Mouse (Mus musculus) hindbrain, embryonic 16.5 days (tissue): ENCODE data around the gene Dock4. TPM values are rescaled to one million over a fixed set of nuclear protein-coding genes. Genes with fewer than 3 reads are reported as not detected.

ENCODE experiments used
- ATAC-seq: fragments of 200-750 bp; cut with Nextera tagmentation; 2 replicates; pipeline ENCODE4 v1.8.0; 2017; ENCODE audit warnings: moderate TSS enrichment, moderate library complexity
- H3K27ac ChIP-seq: fragments of 300-500 bp; sonication (generic); 2 replicates; pipeline ENCODE4 v1.5.1; 2014; ENCODE audit warnings: low read depth, mild to moderate bottlenecking, control low read depth, low read length, moderate library complexity
- H3K27me3 ChIP-seq: fragments of 300-500 bp; sonication (generic); replicated peaks from 2 replicates; pipeline ENCODE4 v1.6.1; 2014; ENCODE audit warnings: low read length; ENCODE audit not compliant: control insufficient read depth, insufficient read depth
- H3K36me3 ChIP-seq: fragments of 300-500 bp; sonication (generic); 2 replicates; pipeline ENCODE4 v1.6.1; 2014; ENCODE audit warnings: mild to moderate bottlenecking, low read length, moderate library complexity, mixed read lengths; ENCODE audit not compliant: control insufficient read depth, insufficient read depth
- H3K4me1 ChIP-seq: fragments of 300-500 bp; sonication (generic); 2 replicates; pipeline ENCODE4 v1.6.1; 2014; ENCODE audit warnings: low read depth, low read length; ENCODE audit not compliant: control insufficient read depth, insufficient read depth
- H3K4me2 ChIP-seq: fragments of 300-500 bp; sonication (generic); 2 replicates; pipeline ENCODE4 v1.6.1; 2014; ENCODE audit warnings: mild to moderate bottlenecking, low read length, control low read depth, moderate library complexity
- H3K4me3 ChIP-seq: fragments of 300-500 bp; sonication (generic); 2 replicates; pipeline ENCODE4 v1.5.1; 2014; ENCODE audit warnings: mild to moderate bottlenecking, low read length, control low read depth, moderate library complexity
- H3K9ac ChIP-seq: fragments of 300-500 bp; sonication (generic); 2 replicates; pipeline ENCODE4 v1.6.1; 2014; ENCODE audit warnings: low read depth, mild to moderate bottlenecking, control low read depth, low read length, moderate library complexity
- H3K9me3 ChIP-seq: fragments of 300-500 bp; sonication (generic); 2 replicates; pipeline ENCODE4 v1.6.1; 2014; ENCODE audit warnings: mild to moderate bottlenecking, low read length, moderate library complexity; ENCODE audit not compliant: control insufficient read depth
- WGBS: fragments of 180-500 bp; shearing (Covaris S2); extraction: QIAGEN DNeasy Blood & Tissue Kit; methylation state at CpG from one replicate; pipeline ENCODE4 v1.1.7; 2014; 5-methylcytosine and 5-hydroxymethylcytosine counted together
- polyA plus RNA-seq: library from polyadenylated mRNA; unstranded; fragments of >200 nt; fragmentation: Nextera tagmentation; extraction: Ambion mirVana; gene quantifications from 2 replicates; pipeline ENCODE4 v1.2.1, GENCODE M21; 2015

Gene Dock4
- polyA plus RNA-seq, 1 experiment from 2014 or later = 28.9 TPM

DNA sequence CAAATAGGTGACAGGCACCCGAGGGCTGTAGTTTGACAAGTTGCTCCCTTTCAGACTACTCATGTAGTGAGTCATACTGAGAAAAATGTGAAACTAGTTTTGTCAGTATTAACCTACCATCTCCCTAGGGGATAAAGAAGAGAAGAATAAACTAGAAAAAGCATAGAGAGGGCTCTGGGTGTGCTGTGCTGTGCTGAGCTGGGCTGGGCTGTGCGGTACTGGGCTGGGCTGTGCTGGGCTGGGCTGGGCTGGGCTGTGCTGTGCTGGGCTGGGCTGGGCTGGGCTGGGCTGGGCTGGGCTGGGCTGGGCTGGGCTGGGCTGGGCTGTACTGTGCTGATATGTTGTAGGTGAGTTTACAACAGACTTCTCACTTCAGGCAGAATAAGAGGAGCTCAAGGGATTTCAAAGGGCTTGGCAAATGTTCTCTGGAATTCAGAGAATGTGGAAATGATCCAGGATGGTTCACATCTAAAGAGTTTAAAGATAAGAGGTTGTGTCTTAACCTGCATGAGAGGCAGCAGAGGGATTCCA lies 442.6 kb downstream of the Dock4 start:
- no peaks in the 10 kb centered on the region for H3K27me3 ChIP-seq
- H3K4me2 ChIP-seq = no peak overlapping the region
- WGBS = 73% methylated on average over 2 of the region's 2 CpGs
- no peaks in the 10 kb centered on the region for H3K9me3 ChIP-seq
- no peak overlapping the region for H3K4me3 ChIP-seq
- no peak overlapping the region for H3K27ac ChIP-seq
- no peak overlapping the region for H3K9ac ChIP-seq
- ATAC-seq = no peak
- H3K36me3 ChIP-seq = no peaks in the 10 kb centered on the region
- no peaks in the 10 kb centered on the region for H3K4me1 ChIP-seq

DNA sequence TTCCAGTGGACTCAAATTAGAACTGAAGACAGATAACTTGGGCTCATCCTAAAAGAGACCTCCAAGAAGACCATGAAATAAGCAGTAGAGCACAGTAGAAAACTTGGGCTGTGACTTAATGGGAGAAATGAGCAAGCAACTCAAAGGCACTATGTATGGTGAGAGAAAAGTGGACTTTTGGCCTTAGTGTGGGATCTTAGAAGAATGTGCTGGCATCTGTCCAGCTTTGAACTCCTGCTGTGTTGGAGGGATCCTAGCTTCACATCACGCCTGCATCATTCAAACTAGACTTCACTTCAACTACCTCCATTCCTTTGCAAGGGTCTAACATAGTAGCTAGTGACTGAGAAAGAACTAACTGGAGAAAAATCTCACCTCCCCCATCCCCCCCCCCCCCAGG lies 443.1 kb downstream of the Dock4 start:
- no peak for ATAC-seq
- Histone ChIP-seq H3K4me2 (no peak overlapping the region), H3K9ac (no peak overlapping the region), H3K9me3 (no peaks in the 10 kb centered on the region), H3K4me3 (no peak overlapping the region), H3K27ac (no peak overlapping the region), H3K36me3 (no peaks in the 10 kb centered on the region), H3K4me1 (no peaks in the 10 kb centered on the region), H3K27me3 (no peaks in the 10 kb centered on the region)
- 84% methylated on average over 1 of the region's 1 CpGs for WGBS

DNA sequence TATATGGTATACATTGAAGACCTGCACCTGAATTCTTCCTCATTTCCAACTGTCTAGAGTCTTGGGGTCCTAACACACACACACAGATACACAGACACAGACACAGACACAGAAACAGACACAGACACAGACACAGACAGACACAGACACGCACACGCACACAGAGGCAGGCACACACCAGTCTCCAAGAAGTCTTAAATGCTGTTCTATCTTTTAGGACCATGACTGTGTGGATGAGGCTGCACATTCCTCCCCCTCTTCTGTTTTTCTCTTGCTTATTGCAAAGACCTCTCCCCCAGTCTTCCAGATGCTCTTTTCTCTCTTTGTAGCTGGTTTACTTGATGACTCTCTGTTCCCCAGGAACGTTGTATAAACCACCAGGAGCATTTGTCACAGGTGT lies 443.8 kb downstream of the Dock4 start:
- H3K4me1 ChIP-seq = no peaks in the 10 kb centered on the region
- no peaks in the 10 kb centered on the region for H3K27me3 ChIP-seq
- WGBS = 87% methylated on average over 3 of the region's 3 CpGs
- no peaks in the 10 kb centered on the region for H3K36me3 ChIP-seq
- no peak overlapping the region for H3K4me2 ChIP-seq
- no peak overlapping the region for H3K4me3 ChIP-seq
- H3K27ac ChIP-seq = no peak overlapping the region
- no peak for ATAC-seq
- no peak overlapping the region for H3K9ac ChIP-seq
- H3K9me3 ChIP-seq = no peaks in the 10 kb centered on the region

DNA sequence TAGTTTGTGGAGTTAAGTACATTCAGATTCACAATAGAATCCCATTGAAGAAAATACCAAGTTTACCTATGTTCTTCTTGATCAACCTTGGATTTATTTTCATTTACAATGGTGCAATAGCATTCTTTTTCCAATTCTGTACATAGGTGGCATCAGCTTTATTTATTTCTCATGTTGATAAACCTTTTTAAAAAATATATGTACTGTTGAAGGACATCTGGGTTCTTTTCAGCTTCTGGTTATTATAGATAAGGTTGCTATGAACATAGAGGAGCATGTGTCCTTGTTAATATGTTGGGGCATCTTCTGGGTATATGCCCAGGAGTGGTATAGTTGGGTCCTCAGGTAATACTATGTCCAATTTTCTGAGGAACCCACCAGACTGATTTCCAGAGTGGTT lies 445.4 kb downstream of the Dock4 start:
- no peaks in the 10 kb centered on the region for H3K36me3 ChIP-seq
- no peak overlapping the region for H3K4me3 ChIP-seq
- H3K9me3 ChIP-seq = no peaks in the 10 kb centered on the region
- no peak overlapping the region for H3K9ac ChIP-seq
- no peaks in the 10 kb centered on the region for H3K4me1 ChIP-seq
- H3K27ac ChIP-seq = no peak overlapping the region
- H3K27me3 ChIP-seq = no peaks in the 10 kb centered on the region
- ATAC-seq = no peak
- no peak overlapping the region for H3K4me2 ChIP-seq

DNA sequence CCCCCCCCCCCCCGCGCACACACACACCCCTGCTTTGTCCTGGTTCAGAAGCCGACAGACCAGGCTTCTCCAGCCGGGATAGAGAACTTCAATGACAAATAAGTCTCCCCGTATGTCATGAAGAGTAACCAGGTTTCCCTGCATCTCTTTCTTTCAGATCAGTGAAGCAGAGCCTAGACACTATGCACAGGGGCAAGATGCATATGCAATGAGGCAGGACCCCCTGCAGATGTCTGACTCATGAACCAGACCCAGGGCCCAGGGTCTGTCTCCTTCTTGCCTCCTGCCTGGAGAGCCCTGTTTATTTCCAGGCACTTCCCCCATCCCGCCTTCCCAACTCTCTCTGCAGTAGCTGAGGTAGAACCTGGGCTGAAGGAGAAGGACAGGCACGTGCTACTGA lies 448.0 kb downstream of the Dock4 start:
- no peak overlapping the region for H3K4me2 ChIP-seq
- H3K36me3 ChIP-seq = no peaks in the 10 kb centered on the region
- H3K4me1 ChIP-seq = no peaks in the 10 kb centered on the region
- WGBS = 44% methylated on average over 3 of the region's 7 CpGs
- no peaks in the 10 kb centered on the region for H3K27me3 ChIP-seq
- no peak overlapping the region for H3K4me3 ChIP-seq
- no peak overlapping the region for H3K9ac ChIP-seq
- H3K9me3 ChIP-seq = no peaks in the 10 kb centered on the region
- H3K27ac ChIP-seq = no peak overlapping the region
- ATAC-seq = no peak

DNA sequence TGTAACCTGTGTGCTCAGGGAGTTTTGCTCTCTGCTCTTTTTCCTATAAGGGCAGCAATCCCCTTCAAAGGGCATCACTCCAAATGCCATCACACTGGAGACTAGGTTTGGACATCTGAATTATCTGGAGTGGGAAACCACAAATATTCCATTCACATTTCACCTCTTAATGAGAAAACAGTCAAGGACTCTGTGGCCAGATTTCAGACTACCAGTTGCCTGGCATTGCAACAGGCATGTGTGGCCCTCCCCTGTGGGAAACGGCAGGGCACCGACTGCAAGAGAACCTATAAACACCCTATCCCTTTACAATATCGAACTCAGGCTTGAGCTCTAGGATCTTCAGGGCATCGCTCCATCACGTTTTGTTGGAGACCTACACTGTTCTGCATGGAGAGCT lies 448.9 kb downstream of the Dock4 start:
- no peaks in the 10 kb centered on the region for H3K9me3 ChIP-seq
- no peak overlapping the region for H3K27ac ChIP-seq
- no peak overlapping the region for H3K4me3 ChIP-seq
- H3K36me3 ChIP-seq = no peaks in the 10 kb centered on the region
- H3K27me3 ChIP-seq = no peaks in the 10 kb centered on the region
- no peak for ATAC-seq
- WGBS = 85% methylated on average over 5 of the region's 5 CpGs
- H3K4me2 ChIP-seq = no peak overlapping the region
- no peak overlapping the region for H3K9ac ChIP-seq
- no peaks in the 10 kb centered on the region for H3K4me1 ChIP-seq

Other genes starting within 250 kb of the Dock4 start
- 0.16 TPM in 1 of 2 replicates, not detected in the other for gene Lsmem1, start 246.5 kb upstream of the Dock4 start, polyA plus RNA-seq
- gene Ifrd1, start 197.4 kb upstream of the Dock4 start, polyA plus RNA-seq = 152 and 156 TPM in 2 replicates
- 30.9 and 33.0 TPM in 2 replicates for gene Zfp277, start 50 bp upstream of the Dock4 start, polyA plus RNA-seq